Mouse (Mus musculus) midbrain, embryonic 10.5 days (tissue): Measurements from ENCODE around the gene Chst10. TPM values are rescaled to one million over a fixed set of nuclear protein-coding genes. Genes with fewer than 3 reads are reported as not detected.

ENCODE experiments used
- DNase-seq: peaks from one replicate; pipeline ENCODE4 v3.0.0-alpha.2; 2017; ENCODE audit warnings: low spot score
- H3K27ac ChIP-seq: fragments of 300-500 bp; sonication (generic); replicated peaks from 2 replicates; pipeline ENCODE4 v1.5.1; 2016; ENCODE audit warnings: mild to moderate bottlenecking
- H3K27me3 ChIP-seq: fragments of 300-500 bp; sonication (generic); 2 replicates; pipeline ENCODE4 v1.6.1; 2016; ENCODE audit warnings: low read depth, mild to moderate bottlenecking; ENCODE audit not compliant: poor library complexity, severe bottlenecking
- H3K36me3 ChIP-seq: fragments of 300-500 bp; sonication (generic); 2 replicates; pipeline ENCODE4 v1.6.1; 2016; ENCODE audit warnings: mild to moderate bottlenecking, moderate library complexity
- H3K4me1 ChIP-seq: fragments of 300-500 bp; sonication (generic); 2 replicates; pipeline ENCODE4 v1.6.1; 2016
- H3K4me3 ChIP-seq: fragments of 300-500 bp; sonication (generic); 2 replicates; pipeline ENCODE4 v1.5.1; 2016; ENCODE audit warnings: mild to moderate bottlenecking, moderate library complexity
- H3K9me3 ChIP-seq: fragments of 300-500 bp; sonication (generic); replicated peaks from 2 replicates; pipeline ENCODE4 v1.6.1; 2016; ENCODE audit warnings: mild to moderate bottlenecking
- WGBS: fragments of 180-500 bp; shearing (Covaris S2); methylation state at CpG from one replicate; pipeline ENCODE4 v1.1.7; 2016; 5-methylcytosine and 5-hydroxymethylcytosine counted together
- polyA plus RNA-seq: library from polyadenylated mRNA; unstranded; fragments of >200 nt; fragmentation: Nextera tagmentation; extraction: Ambion mirVana; gene quantifications from 2 replicates; pipeline ENCODE4 v1.2.1, GENCODE M21; 2016

Gene Chst10
- polyA plus RNA-seq, result 12.6 and 17.0 TPM in 2 replicates

GRCm38 (mm10) chr1:38897431-38898248 is at the start of gene Chst10:
Gene Chst10, minus strand, starts transcription at chr1:38898161.
- H3K27ac ChIP-seq, result peak within 1 kb of the TSS; percentile 89
- H3K27me3 ChIP-seq, result peaks cover 24% of the 10 kb centered on the region
- peaks cover 16% of the 10 kb centered on the region for H3K4me1 ChIP-seq
- H3K4me3 ChIP-seq, result peak within 1 kb of the TSS; percentile 75
- peak; percentile 83 for DNase-seq
- under 1% methylated on average over 67 of the region's 67 CpGs for WGBS
- H3K9me3 ChIP-seq, result no peaks in the 10 kb centered on the region
- no peaks in the 10 kb centered on the region for H3K36me3 ChIP-seq

- no peaks in the 10 kb centered on the region for H3K27me3 ChIP-seq
- H3K27ac ChIP-seq, result no peak overlapping the region
Measured at GRCm38 (mm10) chr1:38939608-38940007, 41.6 kb upstream of the Chst10 start.

GRCm38 (mm10) chr1:38938849-38939248 is 40.9 kb upstream of the Chst10 start, which contains the start of gene Nms:
Gene Nms, plus strand, starts transcription at chr1:38939149.
- no peaks in the 10 kb centered on the region for H3K36me3 ChIP-seq
- WGBS, result 78% methylated on average over 6 of the region's 6 CpGs
- no peaks in the 10 kb centered on the region for H3K4me1 ChIP-seq
- H3K27ac ChIP-seq, result no peak within 1 kb of the TSS
- H3K9me3 ChIP-seq, result no peaks in the 10 kb centered on the region
- no peaks in the 10 kb centered on the region for H3K27me3 ChIP-seq
- DNase-seq, result no peak
- H3K4me3 ChIP-seq, result no peak within 1 kb of the TSS

More at GRCm38 (mm10) chr1:38939608-38940007, 41.6 kb upstream of the Chst10 start:
- Histone ChIP-seq H3K36me3 (no peaks in the 10 kb centered on the region), H3K9me3 (no peaks in the 10 kb centered on the region), H3K4me3 (no peak overlapping the region), H3K4me1 (no peaks in the 10 kb centered on the region)
- DNase-seq, result peak; percentile 18
- WGBS, result 4% methylated on average over 5 of the region's 5 CpGs

- no peaks in the 10 kb centered on the region for H3K9me3 ChIP-seq
- H3K27ac ChIP-seq, result no peak overlapping the region
- no peaks in the 10 kb centered on the region for H3K4me1 ChIP-seq
- DNase-seq, result peak; percentile 66
- no peak overlapping the region for H3K4me3 ChIP-seq
- no peaks in the 10 kb centered on the region for H3K36me3 ChIP-seq
- H3K27me3 ChIP-seq, result no peaks in the 10 kb centered on the region
- WGBS, result 31% methylated on average over 6 of the region's 6 CpGs
Measured at GRCm38 (mm10) chr1:38936780-38937179, 38.8 kb upstream of the Chst10 start.

- Histone ChIP-seq H3K36me3 (no peaks in the 10 kb centered on the region), H3K4me1 (no peaks in the 10 kb centered on the region), H3K27me3 (no peaks in the 10 kb centered on the region), H3K27ac (no peak overlapping the region), H3K9me3 (no peaks in the 10 kb centered on the region), H3K4me3 (no peak overlapping the region)
- 40% methylated on average over 5 of the region's 5 CpGs for WGBS
- DNase-seq, result peak; percentile 18
Measured at GRCm38 (mm10) chr1:38934668-38935067, 36.7 kb upstream of the Chst10 start.

GRCm38 (mm10) chr1:38930767-38931166 is 32.8 kb upstream of the Chst10 start:
- Histone ChIP-seq H3K4me1 (no peaks in the 10 kb centered on the region), H3K36me3 (no peaks in the 10 kb centered on the region), H3K4me3 (no peak overlapping the region), H3K27ac (no peak overlapping the region), H3K27me3 (no peaks in the 10 kb centered on the region), H3K9me3 (no peaks in the 10 kb centered on the region)
- 69% methylated on average over 8 of the region's 8 CpGs for WGBS
- DNase-seq, result no peak

- 74% methylated on average over 4 of the region's 4 CpGs for WGBS
- no peaks in the 10 kb centered on the region for H3K27me3 ChIP-seq
- no peaks in the 10 kb centered on the region for H3K4me1 ChIP-seq
- no peak overlapping the region for H3K4me3 ChIP-seq
- no peaks in the 10 kb centered on the region for H3K9me3 ChIP-seq
- H3K27ac ChIP-seq, result no peak overlapping the region
- no peaks in the 10 kb centered on the region for H3K36me3 ChIP-seq
- DNase-seq, result no peak
Measured at GRCm38 (mm10) chr1:38929468-38929867, 31.5 kb upstream of the Chst10 start.

- no peaks in the 10 kb centered on the region for H3K36me3 ChIP-seq
- no peak for DNase-seq
- no peaks in the 10 kb centered on the region for H3K27me3 ChIP-seq
- WGBS, result 88% methylated on average over 4 of the region's 4 CpGs
- H3K4me3 ChIP-seq, result no peak overlapping the region
- H3K27ac ChIP-seq, result no peak overlapping the region
- no peaks in the 10 kb centered on the region for H3K9me3 ChIP-seq
- H3K4me1 ChIP-seq, result no peaks in the 10 kb centered on the region
Measured at GRCm38 (mm10) chr1:38928996-38929395, 31.0 kb upstream of the Chst10 start.

GRCm38 (mm10) chr1:38903985-38904384 is 6.0 kb upstream of the Chst10 start:
- peaks cover 8% of the 10 kb centered on the region for H3K27me3 ChIP-seq
- no peak for DNase-seq
- no peaks in the 10 kb centered on the region for H3K9me3 ChIP-seq
- no peaks in the 10 kb centered on the region for H3K4me1 ChIP-seq
- WGBS, result 73% methylated on average over 2 of the region's 2 CpGs
- no peak overlapping the region for H3K27ac ChIP-seq
- H3K36me3 ChIP-seq, result no peaks in the 10 kb centered on the region
- H3K4me3 ChIP-seq, result no peak overlapping the region

GRCm38 (mm10) chr1:38902571-38902970 is 4.6 kb upstream of the Chst10 start:
- WGBS, result 71% methylated on average over 5 of the region's 5 CpGs

GRCm38 (mm10) chr1:38893081-38893480 is 4.9 kb downstream of the Chst10 start:
- no peaks in the 10 kb centered on the region for H3K9me3 ChIP-seq
- no peak overlapping the region for H3K4me3 ChIP-seq
- H3K4me1 ChIP-seq, result peaks cover 12% of the 10 kb centered on the region
- DNase-seq, result no peak
- H3K36me3 ChIP-seq, result peaks cover 11% of the 10 kb centered on the region; the same call in 1 of the 2 replicates
- peaks cover 9% of the 10 kb centered on the region; the same call in 1 of the 2 replicates for H3K27me3 ChIP-seq
- 0 out of 2 replicates have a peak overlapping the region, but pooled peaks have one; percentile 23 for H3K27ac ChIP-seq
- WGBS, result 84% methylated on average over 5 of the region's 5 CpGs

More at GRCm38 (mm10) chr1:38902571-38902970, 4.6 kb upstream of the Chst10 start:
- no peak overlapping the region for H3K27ac ChIP-seq
- no peaks in the 10 kb centered on the region for H3K36me3 ChIP-seq
- DNase-seq, result no peak
- H3K4me1 ChIP-seq, result peaks cover 7% of the 10 kb centered on the region; the same call in 1 of the 2 replicates
- H3K9me3 ChIP-seq, result no peaks in the 10 kb centered on the region
- peaks cover 15% of the 10 kb centered on the region for H3K27me3 ChIP-seq
- H3K4me3 ChIP-seq, result no peak overlapping the region

- peaks cover 1% of the 10 kb centered on the region; the same call in 1 of the 2 replicates for H3K27me3 ChIP-seq
- no peak overlapping the region for H3K4me3 ChIP-seq
- H3K36me3 ChIP-seq, result peaks cover 11% of the 10 kb centered on the region; the same call in 1 of the 2 replicates
- no peaks in the 10 kb centered on the region for H3K9me3 ChIP-seq
- WGBS, result 91% methylated on average over 5 of the region's 5 CpGs
- peaks cover 7% of the 10 kb centered on the region for H3K4me1 ChIP-seq
- no peak overlapping the region for H3K27ac ChIP-seq
- no peak for DNase-seq
Measured at GRCm38 (mm10) chr1:38891444-38891843, 6.5 kb downstream of the Chst10 start.

- peaks cover 7% of the 10 kb centered on the region for H3K4me1 ChIP-seq
- H3K9me3 ChIP-seq, result no peaks in the 10 kb centered on the region
- H3K36me3 ChIP-seq, result peaks cover 17% of the 10 kb centered on the region
- no peaks in the 10 kb centered on the region for H3K27me3 ChIP-seq
- H3K4me3 ChIP-seq, result no peak overlapping the region
- DNase-seq, result no peak
- WGBS, result 94% methylated on average over 6 of the region's 6 CpGs
- H3K27ac ChIP-seq, result no peak overlapping the region
Measured at GRCm38 (mm10) chr1:38888803-38889202, 9.2 kb downstream of the Chst10 start.
